ENCODE assay signal across 9 mouse cellular contexts in genomic region chr10:62543399-62543808, GRCm38 (mm10). TPM values are rescaled to one million over a fixed set of nuclear protein-coding genes. Genes with fewer than 3 reads are reported as not detected.
DNase-seq lines count a peak whose midpoint lies in the region; ATAC-seq and TF ChIP-seq lines count a peak whose summit lies in the region.
"Had no signal": no experiment of that assay in that cellular context is flagged by ENCODE, and none has a peak within 500 bp of the region (broad histone marks: within the 10 kb centered on the region; RNA-seq: fewer than 3 reads in every experiment).

No protein-coding gene starts in this region.

- H3K9me3 ChIP-seq in liver, embryonic 13.5 days (replicated peaks), result no peaks in the 10 kb centered on the region
- H3K9me3 ChIP-seq: embryonic facial prominence, embryonic 13.5 days had no signal

- no peak for TF ChIP-seq POLR2A in small intestine, adult 2 months (IDR thresholded peaks at IDR 0.05; ENCODE audit: low read depth, low read length)

- H3K9ac ChIP-seq in liver, embryonic 13.5 days, result no peak overlapping the region
- H3K9ac ChIP-seq: embryonic facial prominence, embryonic 13.5 days had no signal

- no peaks in the 10 kb centered on the region for H3K27me3 ChIP-seq in liver, embryonic 13.5 days
- H3K27me3 ChIP-seq in small intestine, adult 2 months (ENCODE audit: control insufficient read depth, insufficient read depth, low read length), result no peaks in the 10 kb centered on the region
- H3K27me3 ChIP-seq: embryonic facial prominence, embryonic 13.5 days had no signal

- no peak overlapping the region for H3K4me3 ChIP-seq in liver, embryonic 13.5 days (replicated peaks)
- H3K4me3 ChIP-seq in small intestine, adult 2 months (ENCODE audit: low read depth, low read length), result no peak overlapping the region
- H3K4me3 ChIP-seq: embryonic facial prominence, embryonic 13.5 days had no signal

- no peaks in the 10 kb centered on the region for H3K36me3 ChIP-seq in liver, embryonic 13.5 days
- H3K36me3 ChIP-seq in small intestine, adult 2 months (ENCODE audit: control insufficient read depth, insufficient read depth, low read length), result no peaks in the 10 kb centered on the region
- H3K36me3 ChIP-seq: embryonic facial prominence, embryonic 13.5 days had no signal

- DNase-seq in CD8-positive naive resting alpha-beta T cell, adult 2 months (ENCODE audit: low read depth in 2 of 2, low spot score in 2 of 2), result peak; percentile 70 to 71
- peak; percentile 27 for DNase-seq in R1 (ENCODE audit: low read depth, low spot score)
- peak; percentile 32 for DNase-seq in liver, embryonic 13.5 days
- DNase-seq in Muller cell, postnatal 12 days (ENCODE audit: inconsistent ontology term), result no peak
- DNase-seq in cerebellum, adult 18-20 months, result no peak
- no peak for DNase-seq in layer of hippocampus, postnatal 10 days (ENCODE audit: low spot score in 2 of 2)
- no peak for DNase-seq in neural tube, embryonic 10.5 days (ENCODE audit: extremely low spot score, low spot score)

- no peak for TF ChIP-seq CTCF in small intestine, adult 2 months (IDR thresholded peaks at IDR 0.05; ENCODE audit: extremely low read depth, insufficient read length, insufficient replicate concordance, low read depth, low read length)

- 20% methylated on average over 12 of the region's 12 CpGs for WGBS in liver, embryonic 13.5 days (ENCODE audit: insufficient replicate concordance)
- WGBS in small intestine, adult 2 months, result 67% methylated on average over 12 of the region's 12 CpGs

- peak overlapping the region; percentile 30 for H3K27ac ChIP-seq in liver, embryonic 13.5 days
- H3K27ac ChIP-seq in small intestine, adult 2 months (ENCODE audit: insufficient read depth, low read depth, low read length), result peak overlapping the region; percentile 84
- H3K27ac ChIP-seq: embryonic facial prominence, embryonic 13.5 days had no signal

- peaks cover 39% of the 10 kb centered on the region for H3K4me1 ChIP-seq in liver, embryonic 13.5 days (replicated peaks)
- no peaks in the 10 kb centered on the region for H3K4me1 ChIP-seq in small intestine, adult 2 months (ENCODE audit: control insufficient read depth, insufficient read depth, insufficient read length, low read length)
- H3K4me1 ChIP-seq: embryonic facial prominence, embryonic 13.5 days had no signal

- ATAC-seq in liver, embryonic 13.5 days (ENCODE audit: low read depth), result peak; percentile 33

- H3K4me2 ChIP-seq in liver, embryonic 13.5 days, result peak overlapping the region; percentile 23; the same call in 1 of the 2 replicates
- H3K4me2 ChIP-seq: embryonic facial prominence, embryonic 13.5 days had no signal

RNA-seq across cellular contexts. Expression of gene Srgn, which starts 16.2 kb away (rescaled TPM):
- 67.1 and 71.8 TPM in 2 replicates for polyA plus RNA-seq in liver, embryonic 13.5 days (2015; fragmentation: Nextera tagmentation; extraction: Ambion mirVana)
- 6.5 and 8.2 TPM in 2 replicates for polyA plus RNA-seq in small intestine, adult 2 months (2012; rRNA removed)
- total RNA-seq in layer of hippocampus, postnatal 10 days (2021), result 10 to 100 TPM in 1 of 2 experiments, 1 to 10 TPM in 1; 9.3 to 10.3 TPM

RNA-seq across cellular contexts. Expression of gene Kif1bp, which starts 34.9 kb away (rescaled TPM):
- polyA plus RNA-seq in liver, embryonic 13.5 days (2015; fragmentation: Nextera tagmentation; extraction: Ambion mirVana), result 12.9 and 13.7 TPM in 2 replicates
- 21.0 and 21.2 TPM in 2 replicates for polyA plus RNA-seq in small intestine, adult 2 months (2012; rRNA removed)
- total RNA-seq in layer of hippocampus, postnatal 10 days (2021), result 100 to 1,000 TPM; 140 to 141 TPM

RNA-seq across cellular contexts. Expression of gene Vps26a, which starts 56.8 kb away (rescaled TPM):
- polyA plus RNA-seq in liver, embryonic 13.5 days (2015; fragmentation: Nextera tagmentation; extraction: Ambion mirVana), result 49.1 and 67.3 TPM in 2 replicates
- polyA plus RNA-seq in small intestine, adult 2 months (2012; rRNA removed), result 1.3 and 3.2 TPM in 2 replicates
- total RNA-seq in layer of hippocampus, postnatal 10 days (2021), result 10 to 100 TPM; 37.2 to 41.1 TPM

RNA-seq across cellular contexts. Expression of gene Ddx21, which starts 58.7 kb away (rescaled TPM):
- polyA plus RNA-seq in liver, embryonic 13.5 days (2015; fragmentation: Nextera tagmentation; extraction: Ambion mirVana), result 26.3 and 32.2 TPM in 2 replicates
- polyA plus RNA-seq in small intestine, adult 2 months (2012; rRNA removed), result 1.9 and 2.3 TPM in 2 replicates
- 10 to 100 TPM; 34.9 to 35.0 TPM for total RNA-seq in layer of hippocampus, postnatal 10 days (2021)

Comparison
In these comparisons a context has a peak if more than half of its experiments do, and no peak if none do; other contexts are left out.
1. DNase-seq: peak in CD8-positive naive resting alpha-beta T cell, adult 2 months (2 of 2), R1 (single experiment) and liver, embryonic 13.5 days (single experiment); none in Muller cell, postnatal 12 days (single experiment), cerebellum, adult 18-20 months (0 of 2), layer of hippocampus, postnatal 10 days (0 of 2) and neural tube, embryonic 10.5 days (single experiment).
2. RNA of gene Vps26a, which starts 56.8 kb away (polyA plus RNA-seq): 49.1 to 67.3 TPM in liver, embryonic 13.5 days; 1.3 to 3.2 TPM in small intestine, adult 2 months; every median in the first group is over 10 times any median in the second.